Mouse (Mus musculus): ENCODE measurements around the gene Prkag1.

Gene Prkag1

GRCm38 (mm10) chr15:98830736-98831683 lies at the start of gene Prkag1:
TSS of gene Prkag1 (minus strand) at chr15:98831521.
- peak; percentile 95 to 97 for DNase-seq

GRCm38 (mm10) chr15:98877331-98877730 lies 46.0 kb upstream of the Prkag1 start:
- peak; percentile 53 to 81 for DNase-seq

- peak; percentile 95 to 97 for DNase-seq
These were observed 40.9 kb upstream of the Prkag1 start for GRCm38 (mm10) chr15:98871916-98872888.

GRCm38 (mm10) chr15:98871070-98871915 lies 40.0 kb upstream of the Prkag1 start, which contains the start of gene Kmt2d:
TSS of gene Kmt2d (minus strand) at chr15:98871204.
- peak in 1 of 2 experiments; percentile 64 for DNase-seq

- peak; percentile 70 to 79 for DNase-seq
These were observed 39.1 kb upstream of the Prkag1 start for GRCm38 (mm10) chr15:98870179-98871069.

GRCm38 (mm10) chr15:98869342-98870178 lies 38.2 kb upstream of the Prkag1 start:
- DNase-seq: peak; percentile 22 to 59

GRCm38 (mm10) chr15:98868346-98869063 lies 37.2 kb upstream of the Prkag1 start:
- DNase-seq: peak in 1 of 2 experiments; percentile 15

- DNase-seq: peak; percentile 43 to 65
These were observed 36.0 kb upstream of the Prkag1 start for GRCm38 (mm10) chr15:98867321-98867720.

- DNase-seq: peak in 1 of 2 experiments; percentile 17
These were observed 35.2 kb upstream of the Prkag1 start for GRCm38 (mm10) chr15:98866501-98866900.

GRCm38 (mm10) chr15:98865771-98866170 lies 34.5 kb upstream of the Prkag1 start:
- DNase-seq: no peak

GRCm38 (mm10) chr15:98864951-98865350 lies 33.6 kb upstream of the Prkag1 start:
- peak in 1 of 2 experiments; percentile 55 for DNase-seq

GRCm38 (mm10) chr15:98863451-98863958 lies 32.2 kb upstream of the Prkag1 start:
- DNase-seq: no peak

GRCm38 (mm10) chr15:98861701-98862410 lies 30.5 kb upstream of the Prkag1 start:
- DNase-seq: no peak

- no peak for DNase-seq
These were observed 29.6 kb upstream of the Prkag1 start for GRCm38 (mm10) chr15:98860921-98861320.

GRCm38 (mm10) chr15:98859319-98860043 lies 28.2 kb upstream of the Prkag1 start:
- no peak for DNase-seq

- no peak for DNase-seq
These were observed 22.9 kb upstream of the Prkag1 start for GRCm38 (mm10) chr15:98854214-98854613.

- peak; percentile 62 to 67 for DNase-seq
These were observed 22.0 kb upstream of the Prkag1 start for GRCm38 (mm10) chr15:98853161-98853937.
